Mouse (Mus musculus): ENCODE measurements around the gene Dnah2.

GRCm38 (mm10) chr11:69426246-69426645, 122.7 kb downstream of the Dnah2 start:
- TF ChIP-seq CTCF (IDR thresholded peaks at IDR 0.05; ENCODE audit: control insufficient read depth, insufficient read depth, low read length) = no peak
- no peak for TF ChIP-seq POLR2A (IDR thresholded peaks at IDR 0.05; ENCODE audit: borderline replicate concordance, control insufficient read depth, low read depth, low read length)
